Mouse (Mus musculus): ENCODE results near the gene Thada.

- TF ChIP-seq CTCF (IDR thresholded peaks at IDR 0.05; ENCODE audit: low read depth) (no peak), EP300 (IDR thresholded peaks at IDR 0.05; ENCODE audit: low read depth) (no peak)
Observed at GRCm38 (mm10) chr17:84359810-84360209, 106.2 kb downstream of the Thada start.
